Mouse (Mus musculus) erythroblast, adult 5-6 weeks (primary cell): ENCODE data around the gene Plcb2. TPM values are rescaled to one million over a fixed set of nuclear protein-coding genes. Genes with fewer than 3 reads are reported as not detected.

Experiments used
- ATAC-seq: replicated peaks from 2 replicates; pipeline ENCODE4 v1.8.0; 2016; ENCODE audit warnings: moderate number of reproducible peaks, mild to moderate bottlenecking, moderate TSS enrichment, inconsistent platforms; ENCODE audit not compliant: poor library complexity, low FRiP score, severe bottlenecking
- total RNA-seq, 2 experiments: library from RNA; stranded (forward) in 1 of 2; stranded (reverse) in 1 of 2; fragments of 150-400 nt in 1 of 2; fragments of 200-764, 138-1000 nt in 1 of 2; gene quantifications; 2 replicates each; pipeline versions ENCODE4 v1.2.3 to v1.2.4; 2015 to 2017; ENCODE audit warnings: low replicate concordance in 2 of 2

The Plcb2 gene
- total RNA-seq (2015; ENCODE audit: low replicate concordance): 30.7 and 38.9 TPM in 2 replicates
- 13.7 and 17.6 TPM in 2 replicates for total RNA-seq (2017; ENCODE audit: low replicate concordance)

DNA sequence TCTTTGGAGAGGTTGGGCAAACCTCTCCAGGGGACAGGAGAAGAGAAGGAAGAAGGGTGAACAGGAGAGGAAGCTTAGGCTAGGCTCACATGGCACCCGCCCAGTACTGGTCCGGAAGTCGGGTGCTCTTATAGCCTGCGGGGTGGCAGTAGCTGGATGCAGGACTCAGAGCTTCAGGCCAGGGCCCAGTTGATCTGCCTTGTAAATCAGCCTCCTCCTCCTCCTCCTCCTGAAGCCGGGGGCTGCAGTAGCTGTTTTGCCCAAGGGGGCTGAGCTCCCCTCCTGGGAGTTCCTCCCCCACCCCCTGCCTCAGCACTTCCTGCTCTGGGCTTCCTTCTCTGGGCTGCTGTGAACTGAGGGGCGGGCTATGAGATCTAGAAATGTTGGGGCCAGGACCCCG is at the start of gene Plcb2:
Gene Plcb2, minus strand, starts transcription at position 102 of the 400 bp plus-strand sequence.
- ATAC-seq: no peak

DNA sequence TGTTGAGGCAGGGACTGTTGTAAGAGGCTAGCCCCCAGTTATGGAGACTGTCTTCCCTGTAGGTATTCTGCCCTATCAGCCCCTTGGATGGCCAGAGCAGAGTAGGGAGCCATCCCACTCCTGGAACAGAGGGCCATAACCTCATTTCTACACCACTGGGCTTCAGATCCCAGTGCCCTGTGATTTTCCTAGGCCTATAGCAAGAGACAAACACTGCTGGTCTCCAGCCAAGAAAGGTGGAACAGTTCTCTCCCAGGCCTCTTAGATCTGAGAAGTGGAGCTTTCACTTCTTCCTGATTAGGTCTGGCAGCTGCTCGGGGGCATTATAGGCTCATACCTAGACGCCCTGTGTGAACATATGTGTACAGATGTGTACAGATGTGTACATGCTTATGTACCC is 48.1 kb upstream of the Plcb2 start:
- ATAC-seq: no peak

DNA sequence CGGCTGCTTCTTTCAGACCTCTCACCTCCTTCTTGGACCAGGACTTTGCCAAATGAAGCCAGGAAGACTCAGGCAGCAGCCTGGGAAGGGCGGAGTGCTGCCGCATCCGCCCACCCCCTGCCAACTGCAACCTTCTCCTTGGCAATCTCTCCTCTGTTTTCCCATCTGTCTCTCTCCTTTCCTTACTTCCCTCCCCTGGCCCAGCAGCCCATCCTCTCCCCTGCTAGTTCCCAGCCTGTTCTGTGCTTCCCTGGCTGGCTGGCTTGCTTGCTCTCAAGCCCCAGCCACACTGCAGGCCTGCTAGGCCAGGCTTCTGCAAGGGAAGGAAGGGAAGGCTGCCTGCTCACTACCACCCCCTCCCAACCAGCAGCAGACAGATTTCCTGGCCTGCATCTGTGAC is 47.6 kb upstream of the Plcb2 start:
- ATAC-seq: no peak

DNA sequence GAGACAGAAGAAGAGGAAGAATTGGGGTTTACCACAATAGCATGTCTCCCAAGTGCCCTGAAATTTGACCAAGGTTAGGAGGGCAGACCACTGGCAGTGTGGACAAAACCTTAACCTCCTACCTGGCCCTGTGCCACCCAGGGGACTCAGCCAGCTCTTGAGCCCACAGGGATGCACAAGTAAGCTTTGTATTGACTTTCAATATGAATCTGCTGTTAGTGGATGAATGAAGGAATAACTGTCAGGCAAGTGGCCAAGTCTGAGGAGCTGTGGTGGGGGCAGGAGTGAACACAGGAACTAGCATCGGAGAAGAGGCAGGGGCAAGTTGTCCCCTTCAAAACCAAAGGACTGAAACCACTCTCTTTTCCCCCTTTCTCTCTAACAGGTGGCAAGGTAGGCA is 47.2 kb upstream of the Plcb2 start:
- no peak for ATAC-seq

DNA sequence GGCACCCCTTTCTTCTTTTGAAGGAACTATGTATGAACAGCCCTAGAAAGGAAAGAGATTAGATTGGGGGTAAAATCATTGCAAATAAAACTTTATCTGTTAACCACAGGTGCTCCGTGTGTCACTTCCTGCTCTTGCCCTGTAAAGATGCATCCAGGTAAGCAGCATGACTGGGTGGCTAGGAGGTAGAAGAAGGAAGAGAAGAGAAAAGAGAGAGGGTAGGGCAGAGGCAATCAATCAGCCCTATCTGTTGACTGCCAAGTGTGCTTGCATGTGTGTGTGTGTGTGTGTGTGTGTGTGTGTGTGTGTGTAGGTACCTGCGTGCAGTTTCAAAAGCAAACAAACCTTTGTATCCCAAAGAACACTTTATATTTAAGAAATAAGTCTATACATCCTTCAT is 46.3 kb upstream of the Plcb2 start:
- ATAC-seq: no peak

DNA sequence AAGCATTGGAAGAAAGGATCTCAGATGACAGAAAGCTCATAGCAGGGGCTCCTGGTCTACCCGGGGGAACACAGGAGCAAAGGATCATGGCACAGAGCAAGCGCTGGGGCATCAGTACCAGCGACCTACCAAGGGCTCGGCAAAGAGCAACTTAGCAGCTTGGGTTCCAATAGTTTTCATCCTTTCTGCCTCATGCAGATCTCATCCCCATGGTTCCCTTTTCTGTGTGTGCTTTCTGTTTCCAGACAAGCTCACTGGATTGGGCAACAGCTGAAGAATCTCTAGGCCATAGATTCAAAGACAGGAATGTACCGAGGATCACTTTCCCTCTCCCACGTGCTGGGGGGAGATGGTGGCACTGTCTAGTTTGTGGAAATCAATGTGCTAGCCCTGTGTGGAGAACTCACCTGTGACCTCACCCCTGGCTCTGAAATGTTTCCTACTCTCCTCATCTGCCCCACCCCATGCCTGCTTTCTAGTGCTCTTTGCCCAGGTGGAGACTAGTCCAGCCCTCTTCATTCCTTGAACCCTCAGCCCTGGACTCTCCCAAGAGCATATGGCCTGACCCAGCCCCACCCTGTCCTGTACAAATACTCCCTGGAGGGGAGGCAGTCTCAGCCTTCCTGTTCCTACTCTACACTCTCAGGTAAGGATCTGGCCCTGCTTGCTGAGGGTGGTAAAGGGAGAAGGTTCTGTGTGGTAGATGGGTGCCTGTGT is 44.1 kb upstream of the Plcb2 start, which contains the start of gene Phgr1:
Gene Phgr1, plus strand, starts transcription at position 612 of the 717 bp plus-strand sequence.
- no peak for ATAC-seq

DNA sequence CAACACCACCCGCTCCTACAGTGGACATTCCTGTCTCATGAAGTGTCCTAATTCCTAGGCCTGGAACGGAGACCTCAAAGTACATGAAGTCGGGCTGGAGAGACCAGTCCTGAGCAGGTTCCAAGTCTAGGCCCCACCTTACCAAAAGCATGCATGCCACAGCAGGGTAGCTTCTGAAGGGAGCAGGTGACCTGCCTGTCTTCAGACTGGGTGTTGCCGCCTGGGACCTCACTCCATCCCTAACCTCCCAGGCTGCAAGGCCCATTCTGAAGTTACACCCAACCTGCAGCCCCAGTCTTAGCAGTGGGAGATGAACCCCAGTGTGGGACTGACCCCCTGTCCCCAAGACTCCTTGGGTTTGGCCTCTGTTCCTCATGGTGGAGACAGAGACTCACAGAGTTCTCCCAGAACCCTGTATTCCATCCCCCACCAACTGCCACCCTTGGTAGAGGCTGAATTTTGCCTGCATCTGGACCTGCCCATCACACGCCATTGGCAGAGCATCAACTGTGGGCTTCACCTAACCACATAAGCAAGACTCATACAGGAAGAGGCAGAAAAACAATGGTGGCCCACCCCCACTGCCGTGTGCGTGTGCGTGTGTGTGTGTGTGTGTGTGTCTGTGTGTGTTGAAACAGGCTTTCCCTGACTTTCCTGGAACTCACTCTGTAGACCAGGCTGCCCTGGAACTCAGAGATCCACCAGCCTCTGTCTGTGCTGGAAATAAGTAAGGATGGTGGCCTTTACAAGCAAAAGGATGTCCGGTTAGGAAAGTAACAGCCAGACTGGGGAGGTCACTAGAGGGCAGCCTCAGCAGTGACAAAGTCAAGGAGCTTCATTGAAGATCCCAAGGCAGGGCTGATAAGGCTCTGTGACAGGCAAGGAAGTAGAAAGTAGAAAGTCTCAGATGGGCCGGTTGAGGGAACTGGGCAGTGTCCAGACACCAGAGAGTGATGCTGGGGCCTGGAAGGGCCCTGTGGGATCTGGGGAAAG is 38.1 kb upstream of the Plcb2 start:
- ATAC-seq: no peak

DNA sequence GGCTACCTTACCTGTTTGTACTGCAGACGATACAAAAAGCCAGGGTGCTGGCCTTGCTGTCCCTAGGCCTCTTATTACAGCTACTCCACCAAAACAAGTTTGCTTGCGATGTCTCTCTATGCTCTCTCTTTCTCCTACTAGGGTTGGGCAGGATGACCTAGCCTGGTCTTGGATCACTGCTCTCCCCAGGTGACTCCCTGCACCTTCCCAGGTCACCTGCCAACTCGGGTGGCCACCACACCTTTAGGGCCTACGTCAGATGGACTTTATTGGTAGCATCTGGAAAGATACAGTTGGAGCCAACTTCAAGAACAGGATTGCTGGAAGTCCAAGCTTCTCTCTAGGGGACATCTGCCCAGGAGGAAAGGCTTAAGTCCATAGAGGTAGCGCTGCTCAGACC is 36.6 kb upstream of the Plcb2 start:
- ATAC-seq: no peak

DNA sequence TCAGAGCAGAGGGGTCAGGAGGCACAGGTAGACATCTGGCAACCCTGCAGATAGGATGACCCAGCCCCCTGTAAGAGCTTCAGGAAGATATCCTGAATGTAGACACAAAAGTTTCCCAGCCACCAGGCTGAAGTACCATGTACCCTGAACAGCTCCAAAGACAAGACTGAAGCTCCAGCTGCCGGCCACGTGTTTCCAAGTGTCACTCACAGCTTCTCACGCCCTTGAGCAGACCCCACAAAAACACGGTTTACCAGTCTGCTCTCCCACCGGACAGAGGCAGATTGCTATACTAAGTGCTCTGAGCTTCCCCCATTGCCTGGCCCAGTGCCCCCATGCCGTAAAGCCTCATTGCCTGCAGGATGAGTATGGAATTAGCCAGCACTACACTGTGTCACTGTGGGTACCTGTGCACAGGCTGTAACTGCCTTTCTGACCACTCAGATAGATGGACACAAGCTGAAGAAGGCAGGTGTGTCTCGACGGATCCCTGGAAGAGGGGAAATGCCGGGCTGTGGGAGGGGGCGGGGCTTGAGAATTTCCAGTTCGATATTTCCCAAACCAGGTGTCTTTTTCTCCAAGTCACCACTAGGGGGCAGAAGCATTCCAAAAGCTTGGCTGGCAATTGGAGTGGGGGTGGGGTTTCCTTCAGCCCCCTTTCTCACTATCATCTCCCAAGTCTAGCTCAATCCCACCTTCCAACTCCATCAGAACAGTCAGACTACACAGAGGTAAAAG is 36.0 kb upstream of the Plcb2 start:
- ATAC-seq: no peak

DNA sequence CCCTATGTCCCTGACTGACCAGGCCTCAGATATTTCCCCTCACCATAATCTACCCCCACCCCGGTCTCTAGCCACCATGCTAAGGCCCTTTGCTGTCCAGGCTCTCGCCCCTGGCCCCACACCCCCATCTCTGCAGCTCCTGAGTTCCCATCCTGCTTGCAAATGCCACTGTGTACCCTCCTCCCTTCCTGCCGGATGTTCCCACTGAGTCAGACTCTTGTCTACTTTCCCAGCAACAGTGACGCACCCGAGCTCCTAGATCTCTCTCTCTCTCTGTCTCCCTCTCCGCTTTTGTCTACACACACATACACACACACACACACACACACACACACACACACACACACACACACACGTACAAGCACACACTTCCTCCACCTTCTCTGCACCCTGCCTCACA is 35.2 kb upstream of the Plcb2 start:
- ATAC-seq: no peak

DNA sequence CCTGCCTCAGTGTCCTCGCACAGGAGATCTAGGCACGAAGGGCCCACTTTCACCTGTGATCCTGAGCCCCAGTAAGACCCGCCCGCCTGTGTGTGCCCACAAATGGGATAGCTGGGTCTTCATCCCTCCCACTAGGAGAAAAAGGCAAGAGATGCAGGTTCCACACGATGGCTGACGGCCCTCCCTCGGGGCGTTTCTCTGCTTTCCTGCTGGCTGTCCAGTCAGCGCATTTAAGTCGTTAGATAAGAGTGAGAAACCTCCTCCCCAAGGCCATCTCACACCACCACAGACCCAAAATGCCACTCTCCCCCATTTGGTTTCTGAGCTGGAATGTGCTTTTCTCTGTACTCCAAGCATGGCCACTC is 34.5 kb upstream of the Plcb2 start:
- ATAC-seq: peak; percentile 56

DNA sequence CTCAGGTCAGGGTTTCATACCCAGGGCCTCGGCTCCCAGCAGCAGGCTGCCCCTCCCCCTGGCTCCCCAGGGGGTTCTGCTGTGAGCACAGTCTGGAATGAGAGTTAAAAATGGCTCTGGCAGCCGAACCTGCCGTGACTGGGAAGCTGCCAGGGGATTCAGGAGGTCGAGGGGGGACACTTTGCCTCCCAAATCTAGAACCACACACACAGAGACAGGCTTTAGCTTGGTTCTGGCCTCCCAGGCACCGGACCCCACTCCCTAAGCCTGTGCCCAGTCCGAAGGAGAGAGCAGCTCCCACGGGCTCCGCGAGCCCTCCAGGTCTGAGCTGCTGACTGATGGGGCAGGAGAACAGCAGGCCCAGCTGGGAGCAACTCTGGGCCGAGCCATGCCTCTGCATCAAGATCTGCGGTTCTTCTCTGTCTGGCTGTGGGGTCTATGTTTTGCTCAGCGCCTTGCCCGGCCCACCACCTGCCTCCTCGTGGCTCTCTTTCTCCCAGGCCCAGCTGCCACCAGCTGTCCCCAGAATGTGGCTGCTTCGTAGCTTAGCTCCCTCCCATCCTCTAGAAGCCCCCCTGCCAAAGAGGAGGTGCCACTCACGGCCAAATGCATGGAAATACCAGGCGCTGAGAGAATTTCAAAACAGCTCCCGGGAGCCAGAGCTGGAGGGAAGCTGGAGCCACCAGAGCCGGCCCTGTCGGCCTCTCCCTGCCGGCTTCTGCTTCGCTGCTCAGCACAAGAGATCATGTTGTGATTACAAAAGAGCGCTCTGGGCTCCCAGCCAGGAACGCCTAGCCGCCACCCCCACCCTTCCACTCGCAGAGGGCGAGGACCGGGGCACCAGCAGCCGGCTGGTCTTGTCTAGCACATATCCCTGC is 33.9 kb upstream of the Plcb2 start, which contains the start of gene Ccdc9b:
Gene Ccdc9b, minus strand, starts transcription at position 756 of the 878 bp plus-strand sequence.
- peak; percentile 79 for ATAC-seq

DNA sequence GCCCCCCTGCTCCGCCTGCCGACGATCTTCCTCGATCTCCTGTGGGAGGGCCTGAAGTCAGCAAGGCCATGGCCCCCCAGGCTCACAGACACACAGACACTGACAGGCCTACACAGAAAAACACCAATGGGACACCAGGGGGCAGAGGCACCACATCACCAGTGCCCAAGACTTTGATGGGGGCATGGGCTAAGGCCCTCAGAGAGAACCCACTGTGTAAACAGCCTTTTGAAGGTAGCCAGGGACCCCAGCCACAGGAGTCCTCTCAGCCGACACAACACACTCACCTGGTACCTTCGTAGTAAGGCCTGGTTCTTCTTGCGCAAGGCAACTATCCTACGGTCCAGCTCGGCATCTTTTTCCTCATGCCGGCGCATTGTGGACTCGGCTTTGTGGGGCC is 33.1 kb upstream of the Plcb2 start:
- ATAC-seq: no peak

DNA sequence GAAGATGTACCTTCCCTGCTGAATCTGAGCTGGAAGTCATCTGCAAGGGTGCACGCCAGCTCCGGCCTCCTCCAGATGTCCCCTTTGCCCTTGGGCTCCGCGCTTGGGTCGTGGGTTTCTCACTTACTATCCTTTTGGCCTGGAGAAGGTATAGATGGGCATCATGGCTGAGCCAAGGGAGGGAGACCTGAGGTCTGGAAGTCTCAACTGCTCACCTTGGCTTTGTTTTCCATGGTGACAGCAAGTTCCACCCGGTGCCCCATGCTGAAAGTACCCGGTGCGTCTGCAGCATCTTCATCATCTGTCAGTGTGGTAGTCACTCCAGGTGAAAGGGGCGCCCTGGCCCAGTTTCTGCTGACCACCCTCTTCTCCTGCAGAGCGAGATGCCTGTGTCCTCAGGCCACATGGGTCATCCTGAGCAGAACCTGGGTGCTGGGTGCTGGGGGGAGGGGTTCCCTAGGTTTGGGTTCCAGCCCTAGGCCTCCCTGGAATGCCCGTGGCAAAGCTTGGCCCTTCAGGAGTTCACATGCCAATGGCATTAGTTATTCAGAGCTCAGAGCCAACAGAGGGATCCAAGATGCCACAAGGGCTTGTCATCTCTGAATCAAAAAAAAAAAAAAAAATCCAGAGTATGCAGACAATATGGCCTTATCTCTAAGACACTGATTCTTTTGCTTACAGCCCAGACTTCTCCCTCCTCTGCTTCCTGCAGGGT is 32.2 kb upstream of the Plcb2 start:
- ATAC-seq: no peak

DNA sequence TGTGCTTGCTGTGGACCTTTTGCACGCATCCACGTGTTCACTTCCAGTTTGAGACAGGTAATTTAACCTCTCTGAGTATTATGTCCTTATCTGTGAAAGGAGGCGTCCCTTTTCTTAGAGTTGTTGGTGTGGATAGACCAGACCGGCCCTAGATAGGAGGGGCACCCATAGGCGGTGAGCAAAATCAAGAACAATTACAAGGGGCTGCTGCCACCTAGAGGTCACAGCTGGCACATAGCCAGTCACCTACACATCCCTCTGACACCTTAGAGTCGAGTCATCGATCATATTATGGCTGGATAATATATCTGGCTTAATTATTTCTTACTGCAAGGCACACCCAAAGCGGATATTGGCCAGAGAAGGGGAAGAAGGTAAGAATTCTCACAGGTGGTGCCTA is 31.6 kb upstream of the Plcb2 start:
- ATAC-seq: peak; percentile 42; the same call in 1 of the 2 replicates

DNA sequence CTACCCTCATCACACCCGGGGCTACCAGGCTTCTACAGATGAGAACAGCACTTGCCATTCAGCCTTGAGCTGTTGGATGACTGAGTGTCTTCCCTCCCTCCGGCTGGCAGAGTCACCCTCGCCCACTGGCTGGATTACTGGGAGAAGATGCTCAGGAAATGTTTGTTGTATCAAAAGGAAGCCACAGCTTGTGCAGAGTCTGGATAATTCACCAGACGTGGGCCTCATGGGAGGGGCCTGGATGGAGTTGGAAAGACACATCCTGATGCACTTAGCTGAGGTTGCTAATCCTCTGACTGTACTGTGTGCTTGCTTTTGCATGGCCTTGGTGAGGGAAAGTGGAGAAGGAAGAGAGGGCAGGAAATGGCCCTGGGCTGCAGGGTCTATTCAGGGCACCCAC is 27.9 kb upstream of the Plcb2 start:
- ATAC-seq: no peak

DNA sequence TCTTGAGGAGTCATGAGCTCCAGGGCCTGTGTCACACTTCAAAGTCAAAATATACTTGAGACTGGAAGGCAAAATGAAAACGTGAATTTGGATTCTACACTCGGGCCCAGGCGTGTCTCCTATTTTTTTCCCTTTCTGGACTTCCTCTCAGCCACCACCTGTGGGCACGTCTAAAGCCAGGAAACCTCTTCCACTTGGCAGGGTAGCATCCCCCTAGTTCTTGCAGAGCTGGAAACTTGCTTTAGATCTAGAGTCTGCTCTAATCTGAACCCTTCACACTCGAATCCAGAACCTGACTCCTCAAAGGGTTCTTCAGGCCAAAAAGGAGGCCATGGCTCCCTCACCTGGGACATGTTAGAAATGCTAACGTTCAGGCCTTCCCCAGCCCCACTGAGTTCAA is 27.2 kb upstream of the Plcb2 start:
- ATAC-seq: no peak

DNA sequence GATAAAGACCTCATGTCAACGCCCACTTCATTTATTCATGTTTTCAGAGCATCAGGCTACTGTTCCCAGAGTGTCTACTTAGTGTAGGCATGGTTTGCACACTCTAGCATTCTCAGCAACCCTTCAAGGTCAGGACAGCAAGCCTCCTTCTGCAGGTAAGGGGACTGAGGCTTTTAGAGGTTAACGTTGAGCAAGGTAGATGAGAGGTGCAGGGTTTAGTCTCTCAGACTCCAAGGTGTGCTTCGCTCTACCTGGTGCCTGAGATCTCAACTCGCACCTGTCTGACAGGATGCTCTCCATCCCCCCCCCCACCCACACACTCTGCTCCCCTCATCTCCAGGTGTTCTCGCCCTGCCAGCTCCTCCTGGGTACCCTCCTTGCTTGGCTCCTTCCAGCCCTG is 25.9 kb upstream of the Plcb2 start:
- no peak for ATAC-seq

DNA sequence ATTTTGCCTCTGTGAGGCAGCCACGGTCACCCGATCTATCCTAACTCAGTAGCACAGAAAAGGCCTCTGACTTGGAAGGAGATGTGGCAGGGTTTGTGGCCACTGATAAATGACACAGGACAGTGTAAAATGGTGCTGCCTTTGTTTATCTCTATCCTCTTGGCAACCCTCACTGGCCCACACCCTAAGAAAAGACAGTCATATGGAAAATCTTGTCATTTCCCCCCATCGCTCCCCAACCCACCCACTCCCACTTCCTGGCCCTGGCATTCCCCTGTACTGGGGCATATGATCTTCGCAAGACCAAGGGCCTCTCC is 24.5 kb upstream of the Plcb2 start:
- ATAC-seq: no peak
